Mouse (Mus musculus): Measurements from ENCODE around the gene Kctd14.

GRCm38 (mm10) chr7:97411575-97411974, 39.5 kb upstream of the Kctd14 start:
- TF ChIP-seq CTCF (IDR thresholded peaks at IDR 0.05; ENCODE audit: low read depth, low read length) (peak; percentile 44), POLR2A (IDR thresholded peaks at IDR 0.05; ENCODE audit: extremely low read depth, insufficient read depth, low read length) (no peak)
